Mouse (Mus musculus): ENCODE measurements around the gene Cyp2f2.

- no peak for TF ChIP-seq CTCF (IDR thresholded peaks at IDR 0.05; ENCODE audit: low read depth, low read length)
- TF ChIP-seq POLR2A (IDR thresholded peaks at IDR 0.05; ENCODE audit: insufficient read depth, low read length), result no peak
- TF ChIP-seq EP300 (IDR thresholded peaks at IDR 0.05; ENCODE audit: insufficient read depth, low read depth, low read length), result no peak
Measured at GRCm38 (mm10) chr7:27124969-27125368, 5.3 kb downstream of the Cyp2f2 start.
